Mouse (Mus musculus) small intestine, adult 2 months (tissue): ENCODE measurements around the gene C87436. TPM values are rescaled to one million over a fixed set of nuclear protein-coding genes. Genes with fewer than 3 reads are reported as not detected.

Experiments used
- H3K27ac ChIP-seq: fragments of 200-500 bp; 2 replicates; pipeline ENCODE4 v1.5.1; 2012; ENCODE audit warnings: low read depth, low read length, control low read depth, inconsistent platforms; ENCODE audit not compliant: insufficient read depth
- H3K27me3 ChIP-seq: fragments of 200-500 bp; 2 replicates; pipeline ENCODE4 v1.6.1; 2012; ENCODE audit warnings: mild to moderate bottlenecking, moderate library complexity, low read length, inconsistent platforms; ENCODE audit not compliant: control insufficient read depth, insufficient read depth
- H3K36me3 ChIP-seq: fragments of 200-500 bp; 2 replicates; pipeline ENCODE4 v1.6.1; 2012; ENCODE audit warnings: mild to moderate bottlenecking, low read length, control low read depth, inconsistent platforms; ENCODE audit not compliant: control insufficient read depth, insufficient read depth
- H3K4me1 ChIP-seq: fragments of 200-500 bp; 2 replicates; pipeline ENCODE4 v1.6.1; 2012; ENCODE audit warnings: low read length, inconsistent platforms, mixed read lengths; ENCODE audit not compliant: control insufficient read depth, insufficient read depth, insufficient read length
- H3K4me3 ChIP-seq: fragments of 200-500 bp; 2 replicates; pipeline ENCODE4 v1.5.1; 2012; ENCODE audit warnings: low read depth, mild to moderate bottlenecking, control low read depth, inconsistent platforms, low read length, moderate library complexity
- CTCF ChIP-seq: fragments of 200-500 bp; IDR thresholded peaks from 2 replicates; pipeline ENCODE4 v1.5.1; 2012; ENCODE audit warnings: low read depth, mild to moderate bottlenecking, control low read depth, inconsistent platforms, low read length, moderate library complexity, mixed read lengths; ENCODE audit not compliant: insufficient replicate concordance, insufficient read length; ENCODE audit errors: extremely low read depth
- POLR2A ChIP-seq: fragments of 200-500 bp; IDR thresholded peaks from 2 replicates; pipeline ENCODE4 v1.6.1; 2012; ENCODE audit warnings: low read depth, mild to moderate bottlenecking, control low read depth, inconsistent platforms, low read length, moderate library complexity
- whole genome bisulfite sequencing: fragments of 180-500 bp; shearing (Covaris S2); methylation state at CpG from one replicate; pipeline ENCODE4 v1.1.7; 2018; 5-methylcytosine and 5-hydroxymethylcytosine counted together
- polyA plus RNA-seq: library from polyadenylated mRNA; depleted of rRNA; stranded (reverse); fragments of >200 nt; gene quantifications from 2 replicates; pipeline ENCODE4 v1.2.3, GENCODE M21; 2012

The C87436 gene
- polyA plus RNA-seq, 1 experiment: 4.1 TPM

DNA sequence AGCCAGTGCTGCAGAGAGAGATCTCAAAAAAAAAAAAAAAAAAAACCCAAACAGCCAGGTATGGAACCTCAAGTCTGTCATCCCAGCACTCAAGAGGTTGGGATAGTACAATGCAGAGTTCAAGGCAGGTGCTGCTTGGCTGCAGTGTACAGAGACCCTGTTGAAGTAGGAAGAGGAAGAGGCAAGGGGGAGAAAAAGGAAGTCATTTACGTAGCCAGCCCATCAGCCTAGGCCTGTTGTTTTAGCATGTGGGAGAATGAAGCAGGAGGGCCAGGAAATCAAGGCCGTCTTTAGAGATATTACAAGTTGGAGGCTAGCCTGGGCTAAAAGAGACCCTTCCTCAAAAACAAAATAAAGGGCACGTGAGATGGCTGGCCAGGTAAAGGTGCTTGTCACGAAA, 65.3 kb downstream of the C87436 start:
- TF ChIP-seq CTCF (no peak), POLR2A (no peak)
- no peaks in the 10 kb centered on the region for H3K27me3 ChIP-seq
- H3K27ac ChIP-seq: no peak overlapping the region
- no peak overlapping the region for H3K4me3 ChIP-seq
- no peaks in the 10 kb centered on the region for H3K36me3 ChIP-seq
- H3K4me1 ChIP-seq: peaks cover 16% of the 10 kb centered on the region; the same call in 1 of the 2 replicates
- WGBS: 85% methylated on average over 4 of the region's 4 CpGs

DNA sequence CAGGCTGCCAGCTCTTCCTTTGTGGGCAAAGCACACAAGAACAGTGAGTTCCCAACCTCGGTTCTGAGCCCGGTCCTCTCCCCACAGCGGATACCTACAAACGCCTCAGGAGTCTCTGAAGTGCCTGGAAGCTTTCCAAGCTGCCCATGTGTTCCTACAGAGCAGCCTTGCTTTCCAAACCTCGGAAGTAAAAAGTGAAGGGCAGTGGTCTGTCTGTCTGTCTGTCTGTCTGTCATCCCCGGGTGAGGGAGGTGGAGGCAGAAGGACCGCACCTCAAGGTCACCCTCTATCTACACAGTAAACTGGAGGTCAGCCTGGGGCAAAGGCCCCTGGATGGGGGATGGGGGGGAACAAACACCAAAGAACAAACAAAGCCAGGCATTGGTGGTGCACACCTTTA, 67.5 kb downstream of the C87436 start:
- WGBS: 42% methylated on average over 7 of the region's 7 CpGs
- no peak for TF ChIP-seq CTCF
- TF ChIP-seq POLR2A: no peak
- Histone ChIP-seq H3K4me3 (no peak overlapping the region), H3K27me3 (no peaks in the 10 kb centered on the region), H3K36me3 (no peaks in the 10 kb centered on the region), H3K27ac (no peak overlapping the region), H3K4me1 (peaks cover 3% of the 10 kb centered on the region; the same call in 1 of the 2 replicates)

DNA sequence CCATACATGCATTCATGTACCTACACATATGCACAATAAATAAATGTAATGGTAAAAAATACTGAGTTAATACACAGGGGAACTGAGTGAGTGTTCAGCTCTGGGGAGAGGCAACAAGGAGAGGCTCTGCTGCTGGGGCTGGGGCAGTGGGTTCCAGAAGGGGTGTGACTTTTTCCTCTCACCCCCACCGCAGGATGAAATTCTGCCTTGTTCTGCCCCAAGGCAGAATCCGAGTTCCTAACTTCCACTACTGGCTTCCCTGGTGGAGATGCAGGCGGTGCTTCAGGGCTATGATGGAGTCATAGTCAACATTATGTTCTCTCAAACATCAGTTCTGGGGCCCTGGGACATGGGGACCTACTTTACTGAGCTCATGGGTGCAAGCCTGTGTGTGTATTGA, 68.1 kb downstream of the C87436 start:
- Histone ChIP-seq H3K4me1 (no peaks in the 10 kb centered on the region), H3K27me3 (no peaks in the 10 kb centered on the region), H3K4me3 (no peak overlapping the region), H3K27ac (no peak overlapping the region), H3K36me3 (no peaks in the 10 kb centered on the region)
- TF ChIP-seq POLR2A (no peak), CTCF (no peak)
- WGBS: 90% methylated on average over 3 of the region's 3 CpGs

DNA sequence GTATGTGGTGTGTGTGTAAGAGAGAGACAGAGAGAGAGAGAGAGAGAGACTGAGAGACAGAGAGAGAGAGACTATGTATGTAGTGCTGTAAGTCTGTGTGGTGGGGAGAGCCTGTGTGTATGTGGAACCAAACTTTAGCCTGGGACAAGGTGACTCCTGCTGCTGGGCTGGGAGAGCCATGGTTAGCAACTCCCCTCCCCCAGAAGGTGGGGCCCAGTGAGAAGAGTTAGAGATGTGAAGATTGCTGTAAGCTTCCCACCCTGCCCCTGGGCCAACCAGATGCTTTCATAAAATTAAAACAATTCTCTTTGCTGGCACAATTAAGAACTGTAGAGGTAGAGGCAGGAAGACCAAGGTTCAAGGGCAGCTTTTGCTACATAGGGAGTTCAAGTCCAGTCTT, 68.9 kb downstream of the C87436 start:
- no peaks in the 10 kb centered on the region for H3K4me1 ChIP-seq
- H3K36me3 ChIP-seq: no peaks in the 10 kb centered on the region
- no peaks in the 10 kb centered on the region for H3K27me3 ChIP-seq
- no peak overlapping the region for H3K27ac ChIP-seq
- TF ChIP-seq POLR2A (no peak), CTCF (no peak)
- no peak overlapping the region for H3K4me3 ChIP-seq

DNA sequence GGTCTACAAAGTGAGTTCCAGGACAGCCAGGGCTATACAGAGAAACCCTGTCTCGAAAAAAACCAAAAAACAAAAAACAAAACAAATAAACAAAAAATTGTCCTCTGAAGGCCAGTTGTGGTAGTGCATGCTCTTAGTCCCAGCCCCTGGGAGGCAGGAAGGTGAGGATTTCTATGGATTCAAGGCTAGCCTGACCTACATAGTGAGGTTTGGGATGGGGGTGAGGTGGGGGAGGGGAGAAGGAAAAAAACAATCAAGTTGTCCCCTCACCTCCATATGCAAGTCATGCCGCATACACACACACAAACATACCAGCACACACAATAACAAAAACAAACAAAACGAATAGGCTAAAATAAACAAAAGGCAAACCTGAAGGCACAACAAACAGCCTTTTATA, 70.6 kb downstream of the C87436 start:
- TF ChIP-seq CTCF: no peak
- no peak for TF ChIP-seq POLR2A
- no peaks in the 10 kb centered on the region for H3K4me1 ChIP-seq
- no peak overlapping the region for H3K27ac ChIP-seq
- H3K27me3 ChIP-seq: no peaks in the 10 kb centered on the region
- H3K36me3 ChIP-seq: no peaks in the 10 kb centered on the region
- H3K4me3 ChIP-seq: no peak overlapping the region
- 87% methylated on average over 3 of the region's 3 CpGs for WGBS

DNA sequence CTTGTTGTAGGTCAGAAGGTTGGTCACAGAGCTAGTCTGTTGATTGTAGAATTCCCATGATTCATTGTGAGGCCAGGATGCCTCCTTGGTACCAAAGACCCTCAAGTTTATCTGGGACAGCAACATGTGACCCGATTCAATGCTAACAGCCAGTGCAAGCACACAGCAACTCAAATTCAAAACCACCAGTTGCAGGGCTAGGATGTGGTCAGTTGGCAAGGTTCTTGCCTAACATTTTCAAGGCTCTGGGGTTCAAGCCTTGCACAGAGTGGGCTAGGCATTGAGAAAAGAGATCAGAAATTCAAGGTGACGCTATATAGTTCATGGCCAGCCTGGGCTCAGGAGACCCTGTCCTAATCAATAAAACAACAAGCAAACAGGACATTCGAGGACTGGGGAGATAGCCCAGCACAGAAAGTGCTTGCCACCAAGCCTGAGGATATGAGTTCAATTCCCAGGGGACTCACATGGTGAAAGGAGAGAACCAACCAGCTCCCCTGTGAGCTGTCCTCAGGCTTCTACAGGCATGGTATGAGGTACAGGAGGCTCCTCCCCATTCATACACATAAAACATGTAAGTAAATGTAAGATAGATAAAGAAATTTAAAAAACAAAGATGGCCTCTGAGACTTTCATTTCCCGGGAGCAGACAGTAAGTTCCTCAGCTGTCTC, 71.2 kb downstream of the C87436 start:
- Histone ChIP-seq H3K27ac (no peak overlapping the region), H3K36me3 (no peaks in the 10 kb centered on the region), H3K27me3 (no peaks in the 10 kb centered on the region), H3K4me1 (no peaks in the 10 kb centered on the region), H3K4me3 (no peak overlapping the region)
- WGBS: 79% methylated on average over 4 of the region's 4 CpGs
- TF ChIP-seq CTCF: no peak
- no peak for TF ChIP-seq POLR2A

DNA sequence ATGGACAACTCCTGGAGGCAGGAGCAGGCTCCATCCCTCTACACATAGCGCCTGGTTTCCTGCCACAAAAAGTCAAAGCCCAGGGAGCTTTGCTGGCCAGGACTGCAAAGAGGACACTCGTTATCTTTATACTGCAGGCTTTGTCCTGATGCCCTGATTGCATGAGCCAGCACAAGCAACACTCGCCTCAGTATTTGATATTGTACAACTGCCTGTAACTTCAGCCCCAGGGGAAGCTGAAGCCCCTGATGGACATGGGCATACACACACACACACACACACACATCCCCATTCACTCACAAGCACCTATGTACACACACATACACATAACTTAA, 71.7 kb downstream of the C87436 start:
- Histone ChIP-seq H3K27me3 (no peaks in the 10 kb centered on the region), H3K4me3 (no peak overlapping the region), H3K36me3 (no peaks in the 10 kb centered on the region), H3K4me1 (0 out of 2 replicates have a peak, but pooled peaks cover 2% of the 10 kb centered on the region), H3K27ac (no peak overlapping the region)
- 71% methylated on average over 3 of the region's 3 CpGs for WGBS
- TF ChIP-seq POLR2A (no peak), CTCF (no peak)
